Mouse (Mus musculus): ENCODE results near the gene Acot8. TPM values are rescaled to one million over a fixed set of nuclear protein-coding genes. Genes with fewer than 3 reads are reported as not detected.

Acot8 gene
- polyA plus RNA-seq (2012; fragmentation: generic; extraction: Trizol): 10 to 100 TPM; 10.7 to 19.9 TPM

DNA sequence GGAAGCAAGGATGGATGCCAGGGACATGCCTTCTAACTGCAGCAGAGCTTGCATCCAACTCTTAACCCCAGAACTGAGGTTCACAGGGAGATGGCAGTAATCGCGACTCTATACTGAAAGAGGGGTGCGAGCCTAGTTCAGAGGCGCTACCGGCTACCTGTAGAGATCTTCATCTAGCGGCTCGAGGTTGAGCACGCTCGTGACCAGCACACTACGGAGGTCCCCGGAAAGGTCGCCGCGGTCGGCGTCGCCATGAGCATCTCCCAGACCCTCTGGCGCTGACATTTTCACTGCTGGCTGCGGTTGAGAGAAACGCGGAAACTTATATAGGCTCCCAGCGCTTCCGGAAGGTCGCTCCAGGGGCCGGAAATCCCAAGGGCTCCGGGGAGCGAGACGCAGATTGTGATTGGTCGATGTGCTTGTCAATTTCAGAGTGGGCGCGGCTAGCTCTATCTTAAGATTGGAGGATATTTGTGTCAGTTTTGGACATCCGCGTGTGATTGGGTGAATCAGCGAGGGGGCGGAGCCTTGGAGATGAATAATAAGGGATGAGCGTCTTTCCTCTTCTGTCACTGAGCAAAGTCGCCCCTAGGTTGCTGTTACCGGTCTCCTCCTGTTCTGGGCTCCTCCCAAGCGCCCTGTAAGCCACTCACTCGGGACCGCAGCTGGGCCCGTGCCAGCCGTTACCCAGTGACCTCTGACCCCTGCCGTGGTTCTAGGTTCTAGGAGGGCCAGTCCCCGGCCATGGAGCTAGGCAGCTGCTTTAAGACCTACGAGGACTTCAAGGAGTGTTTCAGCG, at the start of gene Acot8, which contains the start of gene Zswim3:
Gene Acot8, minus strand, starts transcription at position 350 of the 799 bp plus-strand sequence.
Gene Zswim3, plus strand, starts transcription at position 566 of the 799 bp plus-strand sequence.

DNA sequence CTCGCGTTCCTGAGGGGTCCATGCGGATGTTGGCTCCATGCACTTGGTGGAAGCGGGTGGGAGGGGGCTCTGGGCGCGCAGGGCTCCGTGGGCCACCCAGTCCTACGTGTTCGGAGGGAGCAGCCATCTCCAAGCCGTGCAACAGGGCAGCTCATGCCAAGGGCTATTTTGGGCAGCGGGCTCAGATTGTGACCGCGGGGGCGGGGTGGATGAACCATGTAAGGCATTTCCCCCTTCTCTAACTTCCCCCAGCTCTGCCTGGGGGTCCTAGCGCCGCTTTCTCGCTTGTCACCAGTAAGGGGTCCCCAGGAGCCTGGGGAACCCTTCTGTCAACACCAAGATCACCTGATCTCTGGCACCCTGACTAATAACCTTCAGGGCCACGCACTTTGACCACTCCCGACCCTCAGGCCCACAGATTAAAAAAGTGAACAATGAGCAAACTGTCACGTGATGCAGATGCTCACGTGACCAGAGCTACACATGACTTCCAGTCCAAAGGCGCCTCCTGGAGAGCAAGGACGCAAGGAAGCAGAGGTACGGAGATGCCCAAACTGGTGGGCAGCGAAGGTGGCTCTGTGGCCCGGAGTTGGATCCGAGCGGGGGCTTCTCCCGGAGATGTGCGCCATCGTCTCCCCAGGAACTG, 28.8 kb upstream of the Acot8 start, which contains the start of gene Neurl2:
Gene Neurl2, minus strand, starts transcription at position 143 of the 646 bp plus-strand sequence.

DNA sequence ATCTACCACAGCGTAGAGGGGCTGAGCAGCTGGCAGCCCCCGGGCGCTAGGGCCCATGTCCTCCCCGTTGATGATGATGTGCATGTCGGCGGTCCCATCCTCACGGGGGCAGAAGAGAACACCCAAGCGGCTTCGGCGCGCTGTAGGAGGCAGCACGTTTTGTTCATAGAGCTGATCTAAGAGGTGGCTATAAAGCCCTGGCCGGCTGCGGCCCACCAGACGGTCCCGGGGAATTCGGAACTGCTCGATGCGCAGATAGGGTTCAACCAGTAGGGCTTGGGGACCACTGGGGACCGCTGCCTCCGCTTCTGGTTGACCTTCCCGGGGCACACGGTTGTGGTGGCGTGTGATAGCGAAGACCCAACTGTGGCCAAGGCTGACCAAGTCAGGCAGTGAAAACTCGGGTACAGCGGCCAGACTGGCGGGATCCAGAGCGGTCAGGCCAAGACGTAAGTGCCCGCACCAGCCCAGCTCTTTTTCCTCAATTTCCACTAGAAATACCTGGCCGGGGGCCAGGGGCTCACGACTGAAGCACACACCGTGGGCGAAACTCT, 28.1 kb upstream of the Acot8 start, which contains the start of gene Ctsa:
Gene Ctsa, plus strand, starts transcription at position 126 of the 554 bp plus-strand sequence.

DNA sequence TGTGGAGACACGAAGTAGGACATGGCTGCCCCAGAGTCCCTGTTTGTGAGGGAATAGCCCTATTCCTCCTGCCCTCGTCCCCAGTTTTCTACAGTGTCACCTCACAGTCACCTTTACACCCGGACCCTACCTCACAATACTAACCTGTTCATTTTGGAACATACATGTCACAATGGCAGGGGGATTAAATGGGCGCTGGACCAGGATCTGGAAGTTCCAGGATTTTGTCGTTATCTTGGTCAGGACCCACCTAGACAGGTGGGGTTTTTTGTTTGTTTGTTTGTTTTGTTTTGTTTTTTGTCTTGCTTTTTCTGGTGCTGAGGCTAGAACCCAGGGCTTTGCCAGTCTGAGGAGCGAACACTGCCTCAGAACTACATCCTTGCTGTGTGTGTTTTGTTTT, 23.8 kb upstream of the Acot8 start, which contains the start of gene Spata25:
Gene Spata25, minus strand, starts transcription at position 101 of the 400 bp plus-strand sequence.

DNA sequence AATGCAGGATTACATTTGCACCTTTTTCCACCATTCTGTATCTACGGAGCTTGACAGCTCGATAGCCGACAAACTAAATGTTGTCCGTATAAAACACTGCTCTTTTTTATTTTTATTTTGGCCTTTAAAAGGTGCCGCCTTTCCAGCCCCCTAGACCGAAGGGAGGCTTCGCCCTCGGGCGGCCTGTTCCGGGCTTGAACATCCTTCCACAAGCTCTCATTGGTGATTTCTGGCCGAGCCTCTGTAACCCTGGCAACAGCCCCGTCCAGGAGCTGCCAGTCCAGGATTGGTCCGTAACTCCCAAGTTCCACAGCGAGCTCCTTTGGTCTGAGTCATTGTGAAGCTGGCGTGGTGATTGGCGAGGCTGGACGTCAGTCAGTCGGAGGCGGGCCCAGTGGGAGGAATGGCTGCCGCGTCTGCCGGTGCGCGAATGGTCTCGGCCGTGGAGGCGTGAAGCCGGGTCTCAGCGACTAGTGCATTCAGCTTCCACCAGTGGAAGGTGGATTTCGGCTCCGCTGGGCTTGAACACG, 18.0 kb upstream of the Acot8 start, which contains the start of gene Zswim1:
Gene Zswim1, plus strand, starts transcription at position 51 of the 530 bp plus-strand sequence.

DNA sequence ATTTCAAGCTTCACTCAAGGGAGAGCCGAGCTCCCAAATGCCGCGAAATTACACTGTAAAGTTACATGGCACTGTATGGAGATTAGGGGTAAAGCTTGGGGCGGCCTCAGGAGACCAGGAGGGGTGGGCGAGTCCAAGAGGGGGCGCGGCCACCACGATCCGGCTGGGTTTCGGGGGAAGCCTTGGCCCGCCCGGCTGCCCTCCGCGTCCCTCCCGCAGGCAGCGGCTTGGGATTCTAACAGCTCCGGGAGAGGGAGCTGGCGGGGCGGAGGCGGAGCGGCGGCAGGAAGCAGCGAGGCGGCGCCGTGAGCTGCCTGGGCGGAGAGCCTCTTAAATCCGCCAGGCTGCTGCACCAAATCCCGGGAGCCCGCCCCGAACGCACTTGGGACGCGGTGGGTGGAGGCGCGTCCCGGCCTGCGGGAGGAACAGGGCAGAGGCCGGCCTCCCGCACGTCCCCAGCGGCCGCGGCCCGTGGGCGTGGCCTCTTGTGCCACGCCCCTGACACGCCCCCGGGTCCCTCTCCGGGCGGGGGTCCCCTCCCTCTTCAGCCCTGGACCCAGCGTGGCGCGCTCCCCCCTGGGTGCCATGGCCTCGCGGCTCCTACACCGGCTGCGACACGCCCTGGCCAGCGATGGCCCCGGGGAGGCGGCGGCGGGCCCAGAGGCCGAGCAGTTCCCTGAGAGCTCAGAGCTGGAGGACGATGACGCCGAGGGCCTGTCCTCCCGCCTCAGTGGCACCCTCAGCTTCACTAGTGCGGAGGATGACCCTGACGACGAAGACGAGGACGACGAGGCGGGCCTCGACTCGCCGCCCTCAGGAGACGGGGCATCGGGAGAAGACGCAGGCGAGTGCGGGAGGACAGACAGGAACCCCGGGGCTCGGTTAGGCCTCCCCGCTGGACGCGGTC, 18.9 kb downstream of the Acot8 start, which contains the start of gene Snx21:
Gene Snx21, plus strand, starts transcription at position 343 of the 907 bp plus-strand sequence.

DNA sequence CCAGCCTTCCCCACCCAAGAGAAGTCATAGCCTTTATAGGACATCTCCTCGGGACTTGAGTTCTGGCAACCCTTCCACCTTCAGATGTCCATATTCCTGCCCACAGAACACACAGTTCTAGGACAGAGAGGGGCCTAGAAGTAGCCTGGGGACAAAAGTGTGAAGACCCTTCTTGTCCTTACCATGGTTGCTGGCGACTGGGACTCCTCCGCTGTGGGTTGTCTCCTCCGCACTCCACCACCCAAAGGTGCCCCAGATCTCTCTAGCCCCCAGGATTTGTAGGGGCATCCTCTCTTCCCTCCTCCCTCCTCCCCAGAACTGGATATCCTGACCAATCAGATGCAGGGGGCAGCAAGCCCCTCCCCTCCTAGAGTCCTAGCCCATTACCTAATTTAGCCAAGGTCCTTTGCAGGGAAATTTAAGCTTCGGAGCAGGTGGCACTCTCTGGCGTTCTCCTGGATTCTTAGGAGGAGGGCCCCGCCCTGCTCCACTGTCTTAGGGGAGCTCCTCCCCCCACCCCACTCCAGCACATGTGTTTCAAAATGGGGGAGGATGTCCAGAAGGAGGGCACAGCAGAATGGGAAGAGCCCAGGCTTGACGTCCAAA, 25.1 kb downstream of the Acot8 start, which contains the start of gene Tnnc2:
Gene Tnnc2, minus strand, starts transcription at position 487 of the 606 bp plus-strand sequence.

DNA sequence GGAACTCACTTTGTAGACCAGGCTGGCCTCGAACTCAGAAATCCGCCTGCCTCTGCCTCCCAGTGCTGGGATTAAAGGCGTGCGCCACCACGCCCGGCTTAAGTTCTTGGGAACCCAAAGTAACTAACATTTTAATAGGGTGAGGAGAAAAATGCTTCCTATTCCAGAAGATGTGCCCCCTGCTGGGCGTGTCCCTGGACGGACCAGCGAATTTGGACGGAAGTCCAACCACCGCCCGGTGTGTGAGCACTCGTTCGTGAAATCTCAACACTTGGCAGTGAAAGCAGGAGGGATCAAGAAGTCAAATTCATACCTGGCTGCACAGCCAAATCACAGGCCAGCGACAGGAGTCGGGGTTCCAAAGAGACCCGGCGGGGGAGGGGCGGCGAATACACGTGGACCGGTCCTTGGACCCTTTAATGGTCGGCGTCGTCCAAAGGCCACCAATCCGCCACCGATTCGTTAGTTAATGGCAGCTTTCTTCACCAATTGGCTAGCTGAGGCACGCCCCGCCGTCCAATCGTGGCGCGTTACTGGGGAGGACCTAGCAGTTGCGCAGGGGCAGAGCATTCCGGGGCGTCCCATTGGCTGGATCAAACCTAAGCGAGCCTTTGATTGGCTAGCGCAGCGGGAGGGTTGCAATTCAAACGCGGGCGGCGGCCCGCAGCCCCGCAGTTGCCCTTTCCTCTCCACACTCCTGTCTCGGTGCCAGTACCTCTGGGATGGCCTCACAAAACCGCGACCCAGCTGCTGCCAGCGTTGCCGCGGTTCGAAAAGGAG, 35.2 kb downstream of the Acot8 start, which contains the start of gene Ube2c:
Gene Ube2c, plus strand, starts transcription at position 641 of the 780 bp plus-strand sequence.

DNA sequence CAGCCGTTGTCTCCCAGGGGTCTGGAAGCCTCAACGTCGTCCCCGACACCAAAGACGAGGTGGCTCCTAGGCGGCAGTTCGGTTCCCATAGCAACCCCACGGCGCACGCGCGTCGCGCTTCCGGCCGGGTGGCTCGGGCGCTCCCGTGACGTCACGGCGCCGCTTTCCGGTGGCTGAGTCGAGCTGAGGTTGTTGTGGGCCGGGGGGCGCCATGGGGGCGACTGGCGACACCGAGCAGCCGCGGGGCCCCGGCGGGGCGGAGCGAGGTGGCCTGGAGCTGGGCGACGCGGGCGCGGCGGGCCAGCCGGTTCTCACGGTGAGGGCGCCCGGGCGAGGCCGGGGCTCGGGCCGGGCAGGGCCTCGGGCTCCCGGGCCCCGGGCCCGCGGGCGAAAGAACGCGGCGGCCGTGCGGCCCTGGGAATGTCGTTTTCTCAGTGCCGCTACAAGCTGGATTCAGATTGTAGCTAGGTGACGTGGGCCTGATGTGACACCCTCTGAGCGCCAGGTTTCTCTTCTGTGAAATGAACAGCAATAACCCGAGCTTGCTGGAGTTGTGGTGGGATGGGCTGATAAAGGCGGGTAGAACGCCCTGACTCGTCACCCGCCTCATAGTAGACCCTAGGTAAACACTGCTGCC, 58.7 kb downstream of the Acot8 start, which contains the start of the genes Wfdc3 and Dnttip1:
Gene Wfdc3, minus strand, starts transcription at position 89 of the 637 bp plus-strand sequence.
Gene Dnttip1, plus strand, starts transcription at position 141 of the 637 bp plus-strand sequence.

Other genes starting within 250 kb of the Acot8 start
- not detected for gene Wfdc2, start 242.5 kb downstream of the Acot8 start, polyA plus RNA-seq (2012; fragmentation: generic; extraction: Trizol)
- not detected for gene Spint3, start 231.4 kb downstream of the Acot8 start, polyA plus RNA-seq (2012; fragmentation: generic; extraction: Trizol)
- gene Wfdc6a, start 219.4 kb downstream of the Acot8 start, polyA plus RNA-seq (2012; fragmentation: generic; extraction: Trizol): not detected
- gene Eppin, start 211.3 kb downstream of the Acot8 start, polyA plus RNA-seq (2012; fragmentation: generic; extraction: Trizol): not detected
- not detected for gene Wfdc6b, start 191.4 kb downstream of the Acot8 start, polyA plus RNA-seq (2012; fragmentation: generic; extraction: Trizol)
- not detected for gene Wfdc8, start 191.3 kb downstream of the Acot8 start, polyA plus RNA-seq (2012; fragmentation: generic; extraction: Trizol)
- gene Wfdc16, start 166.1 kb downstream of the Acot8 start, polyA plus RNA-seq (2012; fragmentation: generic; extraction: Trizol): not detected
- gene Wfdc10, start 148.8 kb downstream of the Acot8 start, polyA plus RNA-seq (2012; fragmentation: generic; extraction: Trizol): not detected
- gene Wfdc9, start 148.3 kb downstream of the Acot8 start, polyA plus RNA-seq (2012; fragmentation: generic; extraction: Trizol): not detected
- gene Wfdc11, start 130.8 kb downstream of the Acot8 start, polyA plus RNA-seq (2012; fragmentation: generic; extraction: Trizol): not detected
- under 1 TPM in 1 of 2 experiments, not detected in 1; 0.04 TPM for gene Wfdc13, start 119.8 kb downstream of the Acot8 start, polyA plus RNA-seq (2012; fragmentation: generic; extraction: Trizol)
- not detected for gene Spint4, start 106.4 kb downstream of the Acot8 start, polyA plus RNA-seq (2012; fragmentation: generic; extraction: Trizol)
- gene Spint5, start 89.6 kb downstream of the Acot8 start, polyA plus RNA-seq (2012; fragmentation: generic; extraction: Trizol): not detected
- gene Wfdc3, start 59.0 kb downstream of the Acot8 start, polyA plus RNA-seq (2012; fragmentation: generic; extraction: Trizol): 1 to 10 TPM in 1 of 2 experiments, under 1 TPM in 1; 0.27 to 1.1 TPM
- gene Dnttip1, start 58.9 kb downstream of the Acot8 start, polyA plus RNA-seq (2012; fragmentation: generic; extraction: Trizol): 10 to 100 TPM; 55.3 to 58.9 TPM
- gene Ube2c, start 35.0 kb downstream of the Acot8 start, polyA plus RNA-seq (2012; fragmentation: generic; extraction: Trizol): 100 to 1,000 TPM; 116 to 219 TPM
- under 1 TPM in 1 of 2 experiments, not detected in 1; 0.19 TPM for gene Tnnc2, start 24.9 kb downstream of the Acot8 start, polyA plus RNA-seq (2012; fragmentation: generic; extraction: Trizol)
- 10 to 100 TPM; 29.7 to 50.1 TPM for gene Snx21, start 19.1 kb downstream of the Acot8 start, polyA plus RNA-seq (2012; fragmentation: generic; extraction: Trizol)
- 1 to 10 TPM; 2.1 to 4.9 TPM for gene Zswim3, start 216 bp upstream of the Acot8 start, polyA plus RNA-seq (2012; fragmentation: generic; extraction: Trizol)
- 10 to 100 TPM in 1 of 2 experiments, 1 to 10 TPM in 1; 9.1 to 10.1 TPM for gene Zswim1, start 17.8 kb upstream of the Acot8 start, polyA plus RNA-seq (2012; fragmentation: generic; extraction: Trizol)
- gene Spata25, start 23.7 kb upstream of the Acot8 start, polyA plus RNA-seq (2012; fragmentation: generic; extraction: Trizol): under 1 TPM in 1 of 2 experiments, not detected in 1; 0.26 TPM
- gene Ctsa, start 28.0 kb upstream of the Acot8 start, polyA plus RNA-seq (2012; fragmentation: generic; extraction: Trizol): 100 to 1,000 TPM in 1 of 2 experiments, 10 to 100 TPM in 1; 94.4 to 205 TPM
- gene Neurl2, start 28.6 kb upstream of the Acot8 start, polyA plus RNA-seq (2012; fragmentation: generic; extraction: Trizol): 1 to 10 TPM; 2.4 to 6.6 TPM
- gene Pltp, start 52.8 kb upstream of the Acot8 start, polyA plus RNA-seq (2012; fragmentation: generic; extraction: Trizol): 100 to 1,000 TPM in 1 of 2 experiments, 10 to 100 TPM in 1; 16.6 to 130 TPM
- 10 to 100 TPM; 56.7 to 65.1 TPM for gene Pcif1, start 74.4 kb upstream of the Acot8 start, polyA plus RNA-seq (2012; fragmentation: generic; extraction: Trizol)
- 10 to 100 TPM in 1 of 2 experiments, 1 to 10 TPM in 1; 4.1 to 11.3 TPM for gene Zfp335, start 106.9 kb upstream of the Acot8 start, polyA plus RNA-seq (2012; fragmentation: generic; extraction: Trizol)
- 10 to 100 TPM in 1 of 2 experiments, under 1 TPM in 1; 0.49 to 19.7 TPM for gene Mmp9, start 135.9 kb upstream of the Acot8 start, polyA plus RNA-seq (2012; fragmentation: generic; extraction: Trizol)
- 1 to 10 TPM in 1 of 2 experiments, under 1 TPM in 1; 0.12 to 1.1 TPM for gene Slc12a5, start 155.9 kb upstream of the Acot8 start, polyA plus RNA-seq (2012; fragmentation: generic; extraction: Trizol)
- gene Ncoa5, start 230.0 kb upstream of the Acot8 start, polyA plus RNA-seq (2012; fragmentation: generic; extraction: Trizol): 10 to 100 TPM; 11.6 to 29.5 TPM

Data from C3H10T1/2 (cell line).